Mouse (Mus musculus): ENCODE results near the gene Ezh2.

The Ezh2 gene

DNA sequence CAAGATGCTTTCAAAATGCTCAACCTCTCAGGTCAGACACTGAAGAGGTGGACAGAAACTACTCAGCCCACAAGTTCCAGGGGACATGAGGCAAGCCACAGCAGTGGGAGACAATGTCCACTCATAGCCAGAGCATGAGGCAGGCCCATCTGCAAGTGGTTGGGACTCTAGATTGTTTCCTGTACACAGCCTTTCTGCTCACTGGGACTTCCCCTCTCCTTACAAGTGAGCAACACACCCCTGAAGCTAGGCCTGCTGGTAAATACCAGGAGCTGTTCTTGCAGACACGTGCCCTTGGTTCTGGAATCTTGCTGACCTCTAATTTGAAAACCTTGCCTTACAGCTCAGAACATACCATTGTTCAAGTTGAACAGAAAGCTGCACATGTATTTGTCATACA is 62.6 kb downstream of the Ezh2 start:
- no peak for DNase-seq

DNA sequence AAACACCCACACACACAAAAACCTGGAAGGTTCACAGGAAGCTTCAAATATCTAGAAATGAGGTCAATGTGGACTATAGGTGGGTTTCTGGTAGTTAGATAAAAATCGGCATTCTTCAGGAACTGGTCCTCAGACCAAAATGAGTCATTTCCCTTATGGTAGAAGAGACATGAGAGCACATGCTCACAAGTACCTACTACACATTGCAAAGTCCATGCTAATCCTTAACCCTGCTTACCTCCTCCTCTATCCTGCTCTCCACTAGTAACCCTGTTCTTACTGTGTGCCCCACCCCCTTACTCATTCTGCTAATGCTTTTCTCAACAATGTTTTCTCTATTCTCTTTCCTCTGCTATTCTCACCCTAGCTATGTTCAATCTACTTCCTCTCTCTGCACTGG is 67.5 kb downstream of the Ezh2 start:
- DNase-seq: no peak

GRCm38 (mm10) chr6:47527129-47527528 is 68.0 kb downstream of the Ezh2 start:
- DNase-seq: no peak

DNA sequence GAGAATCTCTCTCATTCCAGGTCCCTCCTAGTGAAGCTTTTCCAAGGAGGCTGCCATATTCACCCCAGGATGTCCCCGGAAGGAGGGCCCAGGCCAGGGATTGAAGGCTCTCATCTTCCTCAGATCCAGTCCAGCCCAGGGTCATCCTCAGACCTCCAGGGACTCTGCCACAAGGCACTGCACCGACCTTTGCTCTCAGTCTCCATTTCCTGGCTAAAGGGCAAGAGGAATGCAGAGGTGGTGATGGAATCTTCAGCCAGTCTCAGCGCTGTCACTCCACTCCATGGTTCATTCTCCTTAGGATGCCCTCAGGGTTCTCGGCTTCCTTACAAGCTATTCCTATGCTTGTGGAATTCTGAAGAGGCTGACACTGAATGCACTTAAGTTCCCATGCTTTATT is 68.7 kb downstream of the Ezh2 start:
- no peak for DNase-seq

- no peak for DNase-seq
Observed at GRCm38 (mm10) chr6:47525041-47525440, 70.1 kb downstream of the Ezh2 start.

DNA sequence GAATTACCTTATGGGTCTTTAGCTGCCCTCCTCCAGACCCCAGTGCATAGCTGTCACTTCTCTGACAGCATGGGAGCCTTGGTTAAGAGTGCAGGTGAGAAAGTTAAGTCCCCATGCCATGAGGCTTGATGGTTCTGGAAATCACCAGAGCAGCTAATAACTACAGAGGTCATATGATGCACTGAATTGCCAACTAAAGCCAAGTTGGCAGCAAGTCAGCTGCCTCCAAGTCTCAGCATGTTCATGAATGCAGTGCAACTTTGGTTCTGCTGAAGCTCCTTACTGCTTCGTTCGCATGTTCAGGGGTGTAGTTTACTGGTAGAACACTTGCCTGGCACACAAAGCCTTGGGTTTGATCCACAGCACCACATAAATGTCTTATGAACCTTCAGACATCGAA is 72.7 kb downstream of the Ezh2 start:
- DNase-seq: no peak

DNA sequence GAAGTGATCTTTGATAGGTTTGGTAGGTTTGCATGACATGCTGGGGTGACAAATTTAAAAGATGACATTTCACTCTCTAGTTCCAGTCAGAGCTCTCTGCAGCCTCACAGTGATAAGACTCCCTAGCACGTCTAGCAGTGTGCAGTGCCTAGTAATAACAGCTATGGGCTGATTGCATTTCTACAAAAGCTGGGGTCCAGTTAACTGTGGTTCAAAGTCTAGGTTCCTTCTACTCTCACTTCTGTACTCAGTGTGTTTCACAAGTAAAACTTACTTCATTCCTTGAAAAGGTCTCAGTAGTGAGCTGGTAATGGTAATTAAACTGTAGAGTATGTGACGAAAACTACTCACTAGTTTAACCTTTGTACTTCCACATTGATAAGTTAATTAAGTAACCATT is 75.1 kb downstream of the Ezh2 start:
- DNase-seq: no peak

DNA sequence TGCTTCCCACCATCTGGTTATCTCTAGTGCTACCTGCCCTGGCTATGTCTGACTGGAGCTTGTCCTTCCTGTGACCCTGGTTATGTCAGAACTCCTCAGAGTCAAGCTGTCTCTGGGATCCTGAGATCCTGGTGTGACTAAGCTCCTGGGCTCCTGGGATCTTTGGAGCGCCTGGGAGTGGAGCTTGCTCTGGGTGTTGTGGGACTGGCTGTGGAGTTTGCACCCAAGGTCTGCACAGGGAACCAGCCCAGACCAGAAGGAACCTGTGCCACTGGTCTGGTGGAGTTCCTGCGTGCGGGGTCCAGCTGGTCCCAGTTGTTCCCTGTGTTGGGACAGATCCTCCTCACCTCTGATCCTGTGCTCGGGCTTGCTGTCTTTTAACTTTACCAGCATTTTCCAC is 100.6 kb downstream of the Ezh2 start:
- no peak for DNase-seq

DNA sequence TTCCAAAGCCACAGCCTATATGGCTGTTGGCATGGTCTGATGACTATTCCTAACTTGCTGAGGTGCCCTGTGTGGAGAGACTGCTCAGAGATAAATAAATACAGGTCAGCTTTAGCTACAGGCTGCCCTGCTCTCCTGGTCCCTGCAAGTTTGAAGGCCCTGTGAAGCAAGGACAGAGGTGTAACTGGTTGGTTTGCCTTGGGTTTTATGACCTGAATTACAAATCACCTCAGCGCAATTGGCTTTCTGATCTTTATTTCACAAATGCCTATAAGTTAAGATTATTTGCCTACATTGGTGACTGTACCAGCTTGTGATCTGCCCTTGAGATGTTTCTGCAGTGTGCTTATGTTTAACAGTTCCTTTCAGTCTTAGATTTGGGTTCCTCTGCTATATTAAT is 113.1 kb downstream of the Ezh2 start:
- no peak for DNase-seq

All from thymus, postnatal 25 days (tissue).